Mouse (Mus musculus): ENCODE data around the gene Gm364. TPM values are rescaled to one million over a fixed set of nuclear protein-coding genes. Genes with fewer than 3 reads are reported as not detected.

The Gm364 gene
- total RNA-seq (2021), result not detected
- long read RNA-seq, experiment 1, result 0 reads
- long read RNA-seq, experiment 2, result 0 reads

DNA sequence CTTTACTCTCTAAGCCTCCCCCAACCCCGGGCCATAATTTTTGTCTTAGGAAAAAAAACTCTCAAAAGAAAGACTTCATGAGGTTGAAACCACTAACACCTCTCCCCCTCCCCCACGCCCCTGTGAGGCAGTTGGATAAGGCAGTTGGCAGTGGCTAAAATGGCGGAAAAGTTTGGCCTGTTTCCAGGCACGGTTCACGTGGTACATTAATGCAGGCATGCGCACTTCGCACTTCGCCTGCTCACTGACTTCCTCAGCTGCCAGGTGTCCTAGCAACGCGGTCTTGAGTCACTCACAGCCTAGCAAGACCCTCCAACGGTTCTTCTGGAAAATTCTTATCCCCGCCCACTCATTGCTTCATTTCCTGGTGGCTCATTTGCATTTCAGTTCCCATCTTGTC is at the start of gene Gm364:
Gene Gm364 (plus strand): TSS at position 386 of the 400 bp plus-strand sequence.
- intact Hi-C loops (cut with DNase I), result no loop called here
- no peak for DNase-seq

DNA sequence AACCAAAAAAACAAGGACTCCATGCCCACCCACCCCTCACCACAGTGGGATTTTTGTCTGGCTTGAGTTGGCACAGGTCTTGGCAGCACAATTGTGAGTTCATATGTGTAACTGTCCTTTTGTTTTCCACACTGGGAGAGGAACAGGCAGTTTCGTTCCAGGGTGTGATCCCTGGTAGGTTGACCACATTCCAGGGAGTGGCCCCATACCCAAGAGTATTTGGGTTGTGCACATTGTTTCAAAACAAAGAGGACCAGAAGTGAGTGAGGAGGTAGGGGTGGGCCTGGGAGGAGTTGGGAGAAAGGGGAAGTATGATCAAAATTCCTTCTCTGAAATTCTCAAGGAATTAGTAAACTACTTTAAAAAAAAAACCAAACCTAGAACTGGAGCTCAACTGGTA is 49.6 kb upstream of the Gm364 start:
- no peak for DNase-seq
- intact Hi-C loops (cut with DNase I), result no loop called here

DNA sequence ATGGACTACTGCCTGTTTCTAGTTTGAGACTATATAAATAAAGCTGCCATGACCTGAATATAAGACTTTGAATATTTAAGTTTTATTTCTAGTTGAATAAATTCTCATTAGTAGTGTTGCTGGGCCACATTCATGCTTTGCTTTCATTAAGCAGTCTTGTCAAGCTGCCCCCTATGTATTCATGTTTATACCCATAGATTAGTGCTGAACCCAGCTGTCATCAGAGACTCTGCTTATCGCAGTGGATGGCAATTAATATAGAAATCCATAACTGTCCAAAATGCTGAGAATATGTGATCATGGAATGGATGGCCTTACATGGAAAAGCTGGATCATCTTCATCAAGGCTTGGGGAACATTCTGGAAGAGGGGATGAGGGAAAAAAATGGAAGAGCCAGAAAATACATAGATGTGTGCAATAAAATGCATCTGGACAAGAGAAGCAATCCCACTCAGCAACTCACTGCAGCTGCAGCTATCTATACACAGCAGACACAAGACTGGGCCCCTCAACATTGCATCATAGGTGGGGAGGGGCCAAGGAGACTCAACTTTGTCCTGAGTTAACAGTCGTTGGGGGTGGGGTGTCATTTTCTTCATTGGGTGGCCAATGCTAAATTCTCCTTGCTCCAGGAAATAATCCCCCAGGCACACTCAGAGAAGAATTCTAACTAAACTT is 43.9 kb upstream of the Gm364 start:
- no peak for DNase-seq
- intact Hi-C loops (cut with DNase I), result no loop called here

DNA sequence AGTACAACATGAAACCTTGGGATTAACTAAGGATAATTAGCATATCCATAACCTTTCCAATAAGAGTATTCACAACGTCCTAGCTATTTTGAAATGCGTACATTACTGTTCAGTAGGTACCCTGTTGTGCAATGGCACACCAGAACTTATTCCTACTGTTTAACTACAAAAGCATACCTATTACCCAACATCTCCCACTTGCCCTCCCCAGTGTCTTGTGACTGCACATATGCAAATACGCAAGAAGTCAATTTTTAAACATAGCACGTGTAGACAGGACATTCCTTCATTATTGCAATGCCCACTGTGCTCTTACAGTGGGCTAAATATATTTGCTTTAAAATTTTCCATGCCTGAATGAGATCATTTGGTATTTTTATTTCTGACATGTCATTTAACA is 36.0 kb upstream of the Gm364 start:
- intact Hi-C loops (cut with DNase I), result loop anchor here (10.0 kb wide), 1 partner anchor 138 kb away; no protein-coding TSS in a partner anchor
- no peak for DNase-seq

DNA sequence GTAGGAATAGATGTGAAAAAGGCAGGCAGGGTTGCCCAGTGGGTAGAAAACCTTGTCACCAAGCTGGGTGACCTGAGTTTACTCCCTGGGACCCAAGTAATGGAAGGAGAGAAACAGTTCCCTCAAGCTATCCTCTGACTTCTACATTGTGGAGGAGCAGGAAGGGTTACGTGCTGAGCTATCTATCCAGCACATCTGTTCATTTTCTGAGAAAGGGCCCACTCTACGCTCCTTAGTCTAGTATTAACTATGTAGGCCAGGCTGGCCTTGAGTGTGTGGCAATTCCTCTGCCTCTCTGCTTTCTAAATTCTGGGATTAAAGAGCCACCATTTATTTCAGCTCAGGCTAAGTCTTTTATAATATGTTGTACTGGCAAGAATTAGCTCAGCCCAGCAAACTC is 35.4 kb upstream of the Gm364 start:
- intact Hi-C loops (cut with DNase I), result loop anchor here (10.0 kb wide), 1 partner anchor 139 kb away; no protein-coding TSS in a partner anchor

DNA sequence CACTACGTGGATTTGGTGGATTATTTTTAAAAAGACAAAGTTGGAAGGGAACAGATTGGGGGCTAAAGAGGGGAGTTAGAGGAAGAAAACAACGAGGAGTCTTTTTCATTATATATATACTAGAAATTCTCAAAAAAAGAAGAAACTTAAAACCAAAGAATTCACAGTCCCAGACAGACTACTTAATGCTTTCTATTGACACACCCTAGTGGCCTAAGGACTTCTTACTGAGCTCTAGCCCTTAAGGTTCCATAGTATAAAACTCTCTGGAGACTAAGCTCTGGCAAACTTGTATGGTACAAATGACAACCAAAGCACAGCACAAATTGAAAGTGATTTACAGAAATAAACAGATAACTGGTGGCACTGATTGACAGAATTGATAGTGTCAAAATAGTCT is 34.9 kb upstream of the Gm364 start:
- intact Hi-C loops (cut with DNase I), result loop anchor here (10.0 kb wide), 1 partner anchor 139 kb away; no protein-coding TSS in a partner anchor
- no peak for DNase-seq

More for the DNA sequence above, 35.4 kb upstream of the Gm364 start:
- no peak for DNase-seq

DNA sequence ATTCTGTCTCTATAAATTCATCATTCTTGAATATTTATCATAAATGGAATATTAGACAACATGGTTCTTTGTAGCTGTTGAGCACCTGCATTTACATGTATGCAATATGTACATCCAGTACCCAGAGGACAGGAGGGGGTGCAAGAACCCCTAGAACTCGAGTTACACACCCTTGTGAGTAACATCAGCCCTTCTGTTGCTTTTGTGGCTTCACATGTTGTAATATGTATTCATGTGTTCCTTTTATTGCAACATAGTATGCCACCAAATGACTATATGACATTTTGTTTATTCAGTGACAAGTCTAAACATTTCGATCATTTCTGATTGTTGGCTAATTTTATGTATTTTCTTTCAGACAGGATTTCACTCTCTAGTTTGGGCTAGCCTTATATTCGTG is 31.9 kb upstream of the Gm364 start:
- intact Hi-C loops (cut with DNase I), result loop anchor here (10.0 kb wide), 1 partner anchor 142 kb away; no protein-coding TSS in a partner anchor
- no peak for DNase-seq

DNA sequence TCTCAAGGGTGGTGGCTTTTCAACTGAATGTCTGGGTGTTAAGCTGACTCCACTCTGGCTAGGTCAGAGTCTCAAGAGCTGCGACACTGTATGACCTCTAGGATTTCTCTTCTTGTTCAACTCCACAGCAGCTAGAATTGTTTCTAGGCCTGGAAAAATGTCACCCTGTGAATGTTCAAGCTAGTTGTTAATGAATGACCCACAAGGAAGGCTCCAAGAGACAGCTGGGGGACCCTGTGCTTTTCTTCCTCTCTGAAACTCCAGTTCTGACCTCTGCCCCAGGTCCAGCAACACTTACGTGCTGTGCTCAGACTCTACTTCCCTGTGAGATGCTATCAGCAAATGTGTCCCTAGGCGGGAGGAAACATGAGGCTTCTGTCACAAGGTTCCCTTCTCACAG is 30.4 kb upstream of the Gm364 start:
- DNase-seq, result no peak
- intact Hi-C loops (cut with DNase I), result loop anchor here (10.0 kb wide), 1 partner anchor 144 kb away; no protein-coding TSS in a partner anchor

DNA sequence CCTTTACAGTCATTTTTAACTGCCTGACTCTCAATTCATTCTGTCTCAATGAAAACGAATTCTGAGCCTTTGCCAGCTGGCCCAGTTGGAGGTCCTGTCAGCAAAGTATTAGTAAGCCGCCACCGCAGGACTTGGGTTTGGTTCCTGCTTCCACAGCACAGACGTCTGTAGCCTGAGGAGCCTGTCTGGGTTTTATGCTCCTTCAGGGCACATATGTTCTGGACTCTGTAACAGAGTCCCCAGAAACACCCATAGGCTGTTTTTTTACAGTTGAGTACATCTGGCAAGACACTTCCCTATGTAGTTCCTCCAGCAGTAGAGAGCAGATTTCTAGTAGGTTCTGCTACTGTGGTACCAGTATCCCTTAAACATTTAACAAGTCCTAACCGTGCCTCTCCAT is 28.0 kb upstream of the Gm364 start:
- no peak for DNase-seq
- intact Hi-C loops (cut with DNase I), result no loop called here

DNA sequence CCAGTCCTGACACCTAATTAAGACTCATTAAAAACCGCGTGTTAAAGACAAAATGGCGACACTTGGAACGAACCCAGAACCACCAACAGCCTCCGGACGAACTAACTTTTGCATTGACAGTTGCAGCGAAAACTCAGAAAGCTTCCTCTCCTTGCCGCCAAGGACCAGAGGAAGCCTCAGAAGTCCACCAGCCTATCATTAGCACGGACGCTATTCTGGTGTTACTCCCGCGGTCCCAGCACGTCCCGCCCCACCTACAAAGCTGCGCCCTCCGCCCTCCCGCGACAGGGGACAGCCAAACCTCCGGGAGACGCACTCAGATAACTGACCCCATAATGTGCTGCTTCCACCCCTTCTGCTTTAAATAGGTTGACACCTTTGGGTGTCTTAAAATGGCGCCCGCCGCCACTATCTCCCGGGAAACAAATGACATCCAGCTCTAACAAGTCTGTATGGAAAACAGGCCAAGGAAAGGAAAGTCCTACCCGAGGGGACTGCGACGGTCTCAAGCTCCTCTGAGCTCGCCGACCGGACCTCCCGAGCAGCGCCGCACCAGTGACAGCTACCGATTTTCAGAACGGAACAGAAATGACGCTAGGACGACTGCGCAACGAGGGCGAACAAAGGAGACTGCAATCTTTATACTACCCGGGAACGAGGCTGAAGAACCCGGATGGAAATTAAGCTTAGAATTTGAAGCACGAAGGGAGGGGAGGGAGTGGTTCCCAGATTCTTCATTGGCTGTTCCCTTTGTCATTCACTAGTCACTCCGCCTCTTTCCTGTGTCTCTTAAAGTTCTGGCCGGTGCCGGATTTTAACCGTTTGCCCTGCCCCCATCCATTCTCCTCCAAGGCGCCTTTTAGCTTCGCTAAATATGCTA is 16.3 kb upstream of the Gm364 start, which contains the start of gene Rbmx:
Gene Rbmx (minus strand): TSS at position 670 of the 880 bp plus-strand sequence.
- intact Hi-C loops (cut with DNase I), result no loop called here

DNA sequence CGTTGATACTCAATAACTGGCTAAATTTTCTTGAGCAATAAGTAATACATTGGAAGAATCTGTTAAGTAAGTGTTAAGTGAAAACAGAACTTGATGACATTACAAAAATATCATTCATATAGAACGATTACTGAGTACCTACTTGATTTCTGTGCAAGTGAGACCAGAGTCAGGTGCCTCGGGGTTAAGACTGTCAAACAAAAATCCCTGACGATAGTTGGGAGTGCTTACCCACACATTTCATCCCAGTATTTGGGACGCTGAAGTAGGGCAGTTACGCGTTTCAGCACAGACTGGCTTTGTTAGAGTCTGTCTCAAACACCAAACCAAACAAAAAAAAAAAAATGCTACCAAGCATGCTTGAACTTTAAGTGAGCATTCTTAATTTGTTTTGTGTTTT is 15.5 kb upstream of the Gm364 start:
- DNase-seq, result no peak
- intact Hi-C loops (cut with DNase I), result no loop called here

More for the DNA sequence above, 16.3 kb upstream of the Gm364 start, which contains the start of gene Rbmx:
- DNase-seq, result peak; percentile 67 to 71

DNA sequence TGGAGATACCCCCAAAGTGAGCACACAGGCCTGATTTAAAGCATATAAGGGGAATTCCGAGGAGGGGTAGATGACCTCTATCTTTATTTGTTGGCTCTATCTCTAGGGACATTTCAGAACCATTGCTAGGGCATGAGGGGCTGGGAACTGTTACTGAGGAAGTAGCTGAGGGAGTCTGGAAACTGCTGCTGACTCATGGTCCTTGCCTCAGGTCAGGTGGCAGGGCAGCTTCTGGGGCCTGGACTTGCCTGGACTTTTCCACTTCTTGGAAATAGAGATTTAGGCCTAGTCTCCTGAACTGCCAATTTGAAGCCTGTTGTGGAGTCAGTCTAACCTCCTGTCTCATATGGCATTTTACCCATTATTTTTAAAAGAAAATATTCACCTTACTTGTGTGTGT is 7.6 kb upstream of the Gm364 start:
- intact Hi-C loops (cut with DNase I), result no loop called here
- no peak for DNase-seq

DNA sequence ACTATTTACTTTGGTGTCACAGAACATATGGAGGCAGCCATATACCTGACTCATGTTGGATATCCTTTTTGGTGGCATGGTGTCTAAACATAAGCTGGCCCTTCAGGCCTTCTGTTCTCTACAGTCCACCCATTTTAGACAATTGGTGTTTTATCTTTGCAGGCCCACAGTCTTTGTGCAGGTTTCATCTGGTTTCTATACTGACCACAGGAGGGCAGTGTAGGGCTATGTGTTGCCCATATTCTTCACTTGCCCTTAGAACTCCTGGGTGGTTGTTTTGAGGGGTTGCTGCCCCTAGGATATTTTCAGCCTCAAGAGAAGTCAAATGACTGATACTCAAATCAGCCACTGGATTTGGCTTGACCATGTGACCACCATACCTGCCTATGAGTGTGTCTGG is 5.3 kb upstream of the Gm364 start:
- no peak for DNase-seq
- intact Hi-C loops (cut with DNase I), result no loop called here

DNA sequence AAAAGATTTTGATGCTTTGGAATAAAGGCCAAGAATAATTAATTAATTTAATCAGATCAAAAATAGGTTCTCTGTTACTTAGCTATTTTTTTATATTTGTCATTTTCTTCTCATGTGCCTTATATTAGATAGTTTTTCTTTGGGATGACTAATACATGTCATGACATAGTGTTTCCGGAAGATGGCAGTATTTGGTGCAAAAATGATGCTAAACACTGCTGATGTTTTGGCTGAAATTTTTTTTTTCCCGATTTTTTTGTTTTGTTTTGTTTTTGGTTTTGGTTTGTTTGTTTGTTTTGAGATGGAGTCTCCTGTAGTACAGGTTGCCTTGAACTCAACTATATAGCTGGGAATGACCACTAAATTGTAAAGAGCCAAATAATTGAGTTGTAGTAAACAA is 22.7 kb downstream of the Gm364 start:
- no peak for DNase-seq
- intact Hi-C loops (cut with DNase I), result loop anchor here (5.0 kb wide), 1 partner anchor 246 kb away; no protein-coding TSS in a partner anchor

DNA sequence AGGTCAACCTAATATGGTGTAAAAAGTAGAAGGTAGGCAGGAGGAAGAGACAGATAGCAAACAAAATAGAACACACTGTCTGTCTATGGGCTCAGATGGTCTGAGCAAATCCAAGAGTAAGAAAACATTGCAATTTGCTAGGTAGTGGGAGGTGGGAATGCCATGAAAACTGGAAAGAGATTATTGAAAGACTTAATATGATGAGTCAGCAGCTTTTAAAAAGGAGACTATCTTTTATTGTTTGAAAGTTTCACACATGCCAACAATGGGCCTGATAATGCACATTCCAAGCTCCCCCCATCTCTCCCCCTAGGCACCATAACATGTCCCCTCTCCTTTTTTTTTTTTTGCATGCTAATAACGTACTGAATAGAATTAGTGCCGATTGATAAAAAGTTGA is 24.9 kb downstream of the Gm364 start:
- DNase-seq, result no peak
- intact Hi-C loops (cut with DNase I), result loop anchor here (5.0 kb wide), 1 partner anchor 243 kb away; no protein-coding TSS in a partner anchor

DNA sequence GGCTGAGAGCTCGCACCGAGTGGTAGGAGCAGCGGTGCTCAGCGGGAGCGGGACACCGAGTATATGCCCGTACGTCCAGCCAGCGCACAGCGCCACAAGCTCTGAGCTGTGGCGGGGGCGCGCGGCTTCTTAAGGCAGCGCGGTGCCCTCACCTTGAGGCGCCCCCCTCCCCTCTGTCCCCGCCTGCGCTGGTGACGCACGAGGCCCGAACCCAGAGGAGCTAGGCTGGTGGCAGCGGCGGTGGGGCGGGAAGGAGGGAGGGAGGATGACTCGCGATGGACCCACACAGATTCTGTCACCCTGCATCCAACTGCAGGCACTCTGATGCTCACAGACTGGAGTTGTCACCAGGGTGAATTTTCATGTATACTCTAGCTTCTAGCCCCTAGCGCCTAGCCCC is 94.7 kb downstream of the Gm364 start, which contains the start of gene Gpr101:
Gene Gpr101 (minus strand): TSS at position 124 of the 400 bp plus-strand sequence.
- intact Hi-C loops (cut with DNase I), result no loop called here
- DNase-seq, result no peak

DNA sequence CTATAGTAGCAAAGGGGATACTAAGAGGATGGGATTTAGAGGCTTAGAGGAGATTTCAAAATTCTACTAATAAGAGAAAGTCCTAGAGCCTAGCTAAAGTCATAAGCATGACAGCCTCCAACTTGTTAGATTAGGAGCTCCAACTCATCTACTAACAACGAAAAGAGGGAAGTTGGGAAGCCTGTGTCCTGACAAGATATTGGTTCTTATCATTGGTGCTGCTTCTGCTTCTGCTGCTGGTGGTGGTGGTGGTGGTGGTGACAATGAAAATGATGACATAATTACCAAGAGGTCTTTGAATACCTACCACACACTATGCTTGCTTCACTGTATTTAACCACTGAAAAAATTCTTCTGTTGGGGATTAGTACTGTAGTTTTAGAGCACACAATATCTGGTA is 97.3 kb downstream of the Gm364 start:
- no peak for DNase-seq
- intact Hi-C loops (cut with DNase I), result no loop called here

DNA sequence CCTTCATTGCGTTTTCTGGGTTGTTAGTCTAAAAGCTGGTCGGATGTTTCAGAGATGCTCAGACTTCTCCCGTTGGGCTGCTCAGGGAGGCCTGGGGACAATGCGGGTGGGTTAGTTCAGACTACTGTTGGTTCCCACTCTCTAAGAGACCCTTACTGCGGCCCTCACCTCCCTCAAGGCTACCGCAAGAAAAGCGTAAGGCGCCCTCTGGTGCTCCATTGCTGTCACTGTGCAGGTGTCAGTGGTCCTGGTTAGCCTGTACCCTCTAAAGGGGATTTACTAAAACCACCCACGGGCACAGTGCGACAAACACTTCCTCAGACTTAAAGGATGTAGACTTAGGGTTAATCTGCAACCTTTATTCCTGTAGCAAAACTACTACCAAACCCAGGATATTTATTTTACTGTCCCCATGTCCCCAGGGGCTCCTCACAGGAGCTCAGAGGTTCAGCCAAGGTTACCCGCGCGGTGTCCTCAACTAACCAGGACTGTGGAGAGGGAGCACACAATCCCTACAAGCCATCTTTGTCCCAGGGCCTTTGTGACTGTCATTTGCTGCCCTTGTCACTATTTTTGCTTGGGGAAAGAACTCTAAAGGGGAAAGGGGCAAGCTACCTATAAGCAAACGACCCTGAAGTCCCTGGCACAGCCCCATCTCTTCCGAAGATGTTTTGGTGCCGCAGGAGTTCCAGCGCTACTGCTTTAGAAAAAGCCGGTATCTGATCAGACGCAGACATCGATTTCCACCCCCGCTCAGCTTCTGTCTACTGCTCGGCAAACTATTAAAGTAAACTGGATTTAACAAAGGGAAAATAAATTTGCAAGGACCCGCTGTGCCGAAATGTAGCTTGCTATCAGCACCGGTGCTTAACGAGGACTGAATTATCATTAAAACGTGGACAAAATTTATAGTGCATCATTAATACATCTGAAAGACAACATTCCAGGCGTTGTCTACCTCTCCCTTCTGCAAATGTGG is 112.5 kb downstream of the Gm364 start:
- intact Hi-C loops (cut with DNase I), result no loop called here

More for the DNA sequence above, 112.5 kb downstream of the Gm364 start:
- DNase-seq, result no peak

Data from gastrocnemius, postnatal 36 days (tissue).